Mouse (Mus musculus): ENCODE data around the gene Sectm1b. TPM values are rescaled to one million over a fixed set of nuclear protein-coding genes. Genes with fewer than 3 reads are reported as not detected.

Sectm1b gene
- polyA plus RNA-seq, 1 experiment: not detected

DNA sequence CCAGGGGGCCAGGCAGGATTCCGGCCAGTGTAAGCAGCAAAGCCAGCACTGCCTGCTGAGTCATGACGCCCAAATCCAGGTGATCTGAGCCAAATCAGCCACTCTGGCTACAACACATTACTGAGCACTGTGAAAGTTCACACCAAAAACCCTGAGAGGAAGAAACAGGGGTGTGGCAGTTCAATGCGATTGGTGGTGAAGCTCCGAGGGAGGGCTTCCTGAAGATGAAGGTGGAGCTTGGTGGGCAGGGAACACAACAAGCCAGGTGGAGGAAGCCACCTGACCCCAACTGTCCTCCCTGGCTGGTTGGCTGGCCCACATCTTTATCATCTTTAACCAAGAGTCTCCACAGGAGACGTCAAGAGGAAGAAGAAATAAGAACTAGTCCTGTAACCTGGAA lies 24.1 kb downstream of the Sectm1b start, which contains the start of gene Cd7:
Gene Cd7, minus strand, starts transcription at position 117 of the 400 bp plus-strand sequence.
- H3K4me1 ChIP-seq (ENCODE audit: control insufficient read depth, insufficient read depth, low read length): no peaks in the 10 kb centered on the region
- TF ChIP-seq CTCF (IDR thresholded peaks at IDR 0.05; ENCODE audit: borderline replicate concordance, insufficient read depth, low read depth, low read length): no peak
- 60% methylated on average over 5 of the region's 5 CpGs for WGBS
- H3K4me3 ChIP-seq (replicated peaks; ENCODE audit: insufficient read depth, low read depth, low read length): no peak within 1 kb of the TSS
- no peak for DNase-seq
- no peaks in the 10 kb centered on the region for H3K27me3 ChIP-seq (ENCODE audit: control insufficient read depth, insufficient read depth, low read length)
- H3K27ac ChIP-seq (ENCODE audit: insufficient read depth, low read length): no peak within 1 kb of the TSS

DNA sequence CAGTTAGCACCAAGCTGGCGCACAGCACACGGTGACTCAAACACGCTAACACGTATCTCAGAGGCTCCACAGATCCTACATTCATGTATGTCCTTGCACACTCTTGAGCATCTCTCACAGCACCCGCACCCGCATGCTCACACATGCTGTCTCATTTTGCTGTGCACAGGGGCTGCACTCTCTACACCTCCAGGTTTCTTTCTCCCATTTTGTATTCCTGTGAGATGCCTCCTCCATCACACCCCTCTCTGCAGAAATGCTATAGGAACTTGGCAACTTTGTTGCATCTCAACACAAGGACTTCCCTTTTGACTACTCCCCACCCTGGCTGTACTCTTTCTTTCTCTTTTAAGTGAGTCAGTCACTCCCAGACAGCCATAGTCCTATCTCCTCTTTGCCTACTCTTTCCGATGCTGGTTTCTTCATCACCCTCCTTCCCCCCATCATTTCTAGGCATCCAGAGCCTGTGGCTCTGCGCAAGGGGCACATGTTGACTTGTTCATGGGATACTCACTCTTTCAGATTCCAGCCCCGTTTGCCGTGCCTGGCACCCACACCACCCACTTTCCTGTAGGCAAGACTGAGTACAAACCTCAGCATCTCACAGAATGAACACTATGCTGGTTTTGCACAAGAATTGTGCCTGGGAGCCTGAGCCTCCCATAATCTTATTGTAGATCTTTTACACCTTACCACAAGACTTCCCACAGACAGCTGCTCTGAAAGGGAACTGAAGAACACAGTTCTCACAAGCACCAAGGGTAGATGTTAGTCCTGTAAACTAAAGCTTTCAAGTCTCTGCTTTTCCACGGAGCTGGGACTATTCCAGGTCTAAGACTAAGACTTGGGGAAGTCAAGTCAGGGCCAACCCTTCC lies 24.8 kb downstream of the Sectm1b start:
- no peak overlapping the region for H3K4me3 ChIP-seq (replicated peaks; ENCODE audit: insufficient read depth, low read depth, low read length)
- DNase-seq: no peak
- no peaks in the 10 kb centered on the region for H3K4me1 ChIP-seq (ENCODE audit: control insufficient read depth, insufficient read depth, low read length)
- H3K27me3 ChIP-seq (ENCODE audit: control insufficient read depth, insufficient read depth, low read length): no peaks in the 10 kb centered on the region
- WGBS: 86% methylated on average over 11 of the region's 11 CpGs
- no peak for TF ChIP-seq POLR2A (IDR thresholded peaks at IDR 0.05; ENCODE audit: borderline replicate concordance, insufficient read depth, low read length)
- TF ChIP-seq CTCF (IDR thresholded peaks at IDR 0.05; ENCODE audit: borderline replicate concordance, insufficient read depth, low read depth, low read length): no peak
- H3K27ac ChIP-seq (ENCODE audit: insufficient read depth, low read length): no peak overlapping the region

DNA sequence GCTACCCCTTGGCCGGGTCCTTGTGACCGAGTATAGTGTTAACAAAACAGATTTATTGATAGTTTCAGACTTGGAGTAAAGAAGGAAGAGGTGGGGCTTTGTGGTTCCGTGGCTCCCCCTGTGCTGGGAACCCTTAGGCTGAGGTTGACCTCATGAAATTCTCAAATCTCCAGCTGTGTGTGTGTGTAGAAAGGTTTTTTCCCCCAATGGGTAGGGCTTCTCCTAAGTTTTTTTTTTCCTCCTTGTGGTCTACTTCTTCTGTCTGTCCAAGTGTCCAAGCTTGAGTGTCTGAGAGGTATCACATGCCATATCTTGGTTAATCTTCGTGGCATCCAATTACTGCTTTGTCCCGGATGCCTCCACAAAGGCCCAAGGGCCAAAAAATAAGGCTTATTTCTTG lies 30.3 kb downstream of the Sectm1b start:
- no peak for TF ChIP-seq POLR2A (IDR thresholded peaks at IDR 0.05; ENCODE audit: borderline replicate concordance, insufficient read depth, low read length)
- no peak for TF ChIP-seq CTCF (IDR thresholded peaks at IDR 0.05; ENCODE audit: borderline replicate concordance, insufficient read depth, low read depth, low read length)
- no peaks in the 10 kb centered on the region for H3K27me3 ChIP-seq (ENCODE audit: control insufficient read depth, insufficient read depth, low read length)
- no peak overlapping the region for H3K27ac ChIP-seq (ENCODE audit: insufficient read depth, low read length)
- no peaks in the 10 kb centered on the region for H3K4me1 ChIP-seq (ENCODE audit: control insufficient read depth, insufficient read depth, low read length)
- DNase-seq: no peak
- no peak overlapping the region for H3K4me3 ChIP-seq (replicated peaks; ENCODE audit: insufficient read depth, low read depth, low read length)
- WGBS: 89% methylated on average over 5 of the region's 5 CpGs

DNA sequence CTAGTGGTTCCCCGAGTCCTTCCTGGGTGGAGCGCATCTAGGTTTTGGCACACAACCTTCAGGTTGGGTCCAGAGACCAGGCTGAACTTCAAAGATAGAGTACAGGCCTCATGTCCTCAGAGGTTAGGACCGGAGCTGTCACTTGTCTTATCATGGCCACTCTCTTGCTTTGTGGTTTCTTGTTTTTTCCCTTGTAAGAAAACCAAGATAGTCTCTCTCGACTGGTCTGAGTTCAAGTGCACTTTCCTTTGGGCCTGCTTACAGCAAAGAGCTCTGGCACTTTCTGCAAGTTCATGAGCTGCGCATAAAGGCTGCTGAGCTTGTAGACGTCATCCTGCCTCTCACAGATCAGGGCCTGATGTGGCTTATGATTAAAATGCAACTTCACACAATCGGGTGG lies 36.1 kb downstream of the Sectm1b start:
- H3K4me1 ChIP-seq (ENCODE audit: control insufficient read depth, insufficient read depth, low read length): no peaks in the 10 kb centered on the region
- no peaks in the 10 kb centered on the region for H3K27me3 ChIP-seq (ENCODE audit: control insufficient read depth, insufficient read depth, low read length)
- DNase-seq: no peak
- H3K4me3 ChIP-seq (replicated peaks; ENCODE audit: insufficient read depth, low read depth, low read length): no peak overlapping the region
- 89% methylated on average over 7 of the region's 7 CpGs for WGBS
- no peak overlapping the region for H3K27ac ChIP-seq (ENCODE audit: insufficient read depth, low read length)
- TF ChIP-seq CTCF (IDR thresholded peaks at IDR 0.05; ENCODE audit: borderline replicate concordance, insufficient read depth, low read depth, low read length) (no peak), POLR2A (IDR thresholded peaks at IDR 0.05; ENCODE audit: borderline replicate concordance, insufficient read depth, low read length) (no peak)

DNA sequence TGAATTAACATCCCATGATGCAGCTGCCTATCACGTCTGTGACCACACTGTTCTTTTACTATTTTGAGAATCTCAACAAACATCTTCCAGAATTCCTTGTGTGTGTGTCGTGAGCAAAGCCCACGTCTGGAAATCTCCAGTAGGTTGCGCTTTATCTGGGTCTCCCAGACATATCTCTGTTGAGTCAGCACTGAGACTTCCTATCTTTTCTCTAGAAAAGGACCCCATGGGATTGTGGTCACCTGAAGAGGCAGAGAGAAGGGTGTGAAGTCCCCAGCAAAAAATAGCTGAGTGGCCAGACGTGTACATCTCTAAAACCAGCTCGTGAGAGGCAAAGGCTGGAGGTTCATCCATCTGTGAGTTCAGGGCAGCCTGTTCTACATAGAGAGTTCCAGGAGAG lies 39.2 kb downstream of the Sectm1b start:
- no peak for DNase-seq
- H3K27me3 ChIP-seq (ENCODE audit: control insufficient read depth, insufficient read depth, low read length): no peaks in the 10 kb centered on the region
- no peak overlapping the region for H3K4me3 ChIP-seq (replicated peaks; ENCODE audit: insufficient read depth, low read depth, low read length)
- 66% methylated on average over 6 of the region's 6 CpGs for WGBS
- H3K4me1 ChIP-seq (ENCODE audit: control insufficient read depth, insufficient read depth, low read length): no peaks in the 10 kb centered on the region
- H3K27ac ChIP-seq (ENCODE audit: insufficient read depth, low read length): no peak overlapping the region
- TF ChIP-seq POLR2A (IDR thresholded peaks at IDR 0.05; ENCODE audit: borderline replicate concordance, insufficient read depth, low read length): no peak
- no peak for TF ChIP-seq CTCF (IDR thresholded peaks at IDR 0.05; ENCODE audit: borderline replicate concordance, insufficient read depth, low read depth, low read length)

DNA sequence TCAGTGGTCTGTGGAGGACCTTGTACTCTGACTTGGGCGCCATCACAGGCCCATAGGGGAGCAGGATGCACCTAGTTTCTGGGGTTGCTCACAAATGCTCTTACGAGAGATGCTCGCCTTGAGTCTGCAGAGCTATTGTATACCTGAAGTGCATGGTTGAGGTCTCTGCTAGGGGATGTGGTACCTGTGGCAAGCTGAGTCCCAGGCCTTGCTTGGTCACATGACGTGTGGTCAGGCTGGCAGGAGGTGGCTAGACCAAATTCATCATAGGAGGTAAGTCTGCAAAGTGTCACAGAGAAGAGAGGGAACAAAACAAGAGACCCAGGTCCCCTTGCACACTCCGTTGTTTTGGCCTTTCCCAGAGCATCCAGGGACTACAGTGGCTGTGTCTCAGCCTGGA lies 43.9 kb downstream of the Sectm1b start:
- Histone ChIP-seq H3K27me3 (ENCODE audit: control insufficient read depth, insufficient read depth, low read length) (no peaks in the 10 kb centered on the region), H3K27ac (ENCODE audit: insufficient read depth, low read length) (no peak overlapping the region), H3K4me1 (ENCODE audit: control insufficient read depth, insufficient read depth, low read length) (no peaks in the 10 kb centered on the region), H3K4me3 (replicated peaks; ENCODE audit: insufficient read depth, low read depth, low read length) (no peak overlapping the region)
- TF ChIP-seq POLR2A (IDR thresholded peaks at IDR 0.05; ENCODE audit: borderline replicate concordance, insufficient read depth, low read length) (no peak), CTCF (IDR thresholded peaks at IDR 0.05; ENCODE audit: borderline replicate concordance, insufficient read depth, low read depth, low read length) (no peak)
- DNase-seq: no peak
- WGBS: 89% methylated on average over 5 of the region's 5 CpGs

DNA sequence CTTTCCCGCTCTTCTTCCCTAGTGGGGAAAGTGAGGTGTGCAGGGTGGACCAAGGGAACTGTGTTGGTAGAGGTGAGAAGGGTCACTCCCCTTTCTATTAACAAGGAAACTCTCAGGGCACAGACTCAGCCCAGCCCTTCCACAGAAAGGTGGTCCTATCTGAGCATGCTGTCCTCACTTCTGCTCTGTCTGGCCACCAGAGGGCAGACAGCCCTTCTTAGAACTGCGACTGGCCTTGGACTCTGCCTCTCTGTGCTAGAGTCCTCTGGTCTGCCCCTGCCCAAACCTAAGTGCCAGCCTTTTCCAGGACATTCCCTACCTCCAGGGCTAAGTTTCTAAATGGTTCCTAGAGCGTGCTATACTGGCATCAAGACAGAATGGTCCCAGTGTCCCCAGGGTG lies 45.7 kb downstream of the Sectm1b start:
- H3K27ac ChIP-seq (ENCODE audit: insufficient read depth, low read length): no peak overlapping the region
- H3K27me3 ChIP-seq (ENCODE audit: control insufficient read depth, insufficient read depth, low read length): no peaks in the 10 kb centered on the region
- TF ChIP-seq POLR2A (IDR thresholded peaks at IDR 0.05; ENCODE audit: borderline replicate concordance, insufficient read depth, low read length) (no peak), CTCF (IDR thresholded peaks at IDR 0.05; ENCODE audit: borderline replicate concordance, insufficient read depth, low read depth, low read length) (peak; percentile 71)
- H3K4me1 ChIP-seq (ENCODE audit: control insufficient read depth, insufficient read depth, low read length): no peaks in the 10 kb centered on the region
- H3K4me3 ChIP-seq (replicated peaks; ENCODE audit: insufficient read depth, low read depth, low read length): no peak overlapping the region
- DNase-seq: peak; percentile 44 to 60
- 50% methylated on average over 3 of the region's 3 CpGs for WGBS

DNA sequence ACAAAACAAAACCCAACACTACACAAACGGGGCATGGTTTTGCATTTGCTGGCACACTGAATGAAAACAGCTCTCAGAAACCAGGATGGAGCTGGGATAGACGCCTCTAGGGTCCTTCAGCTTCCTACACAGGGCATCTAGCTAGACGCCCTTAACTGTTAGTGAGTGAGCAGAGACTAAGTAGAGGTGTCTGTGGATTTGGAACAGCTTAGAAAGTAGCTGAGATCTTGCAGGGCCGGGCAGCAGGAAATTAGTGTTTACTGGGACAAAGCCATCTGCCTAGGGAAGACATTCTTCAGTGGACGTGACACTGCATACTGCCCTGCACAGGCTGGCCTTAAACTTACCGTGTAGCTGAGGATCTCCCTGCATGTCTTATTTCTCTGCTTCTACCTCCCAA lies 47.9 kb downstream of the Sectm1b start:
- Histone ChIP-seq H3K27ac (ENCODE audit: insufficient read depth, low read length) (no peak overlapping the region), H3K4me1 (ENCODE audit: control insufficient read depth, insufficient read depth, low read length) (no peaks in the 10 kb centered on the region), H3K4me3 (replicated peaks; ENCODE audit: insufficient read depth, low read depth, low read length) (no peak overlapping the region), H3K27me3 (ENCODE audit: control insufficient read depth, insufficient read depth, low read length) (no peaks in the 10 kb centered on the region)
- TF ChIP-seq CTCF (IDR thresholded peaks at IDR 0.05; ENCODE audit: borderline replicate concordance, insufficient read depth, low read depth, low read length) (no peak), POLR2A (IDR thresholded peaks at IDR 0.05; ENCODE audit: borderline replicate concordance, insufficient read depth, low read length) (no peak)
- WGBS: 11% methylated on average over 6 of the region's 6 CpGs
- peak; percentile 31 to 37 for DNase-seq

All from cerebellum, adult 2 months (tissue).